Mouse (Mus musculus) CH12.LX (cell line): ENCODE measurements around the gene Clint1. TPM values are rescaled to one million over a fixed set of nuclear protein-coding genes. Genes with fewer than 3 reads are reported as not detected.

Experiments
- DNase-seq: peaks from one replicate; pipeline ENCODE4 v3.0.0-alpha.2; 2013; ENCODE audit errors: extremely low read depth
- H3K27ac ChIP-seq: 2 replicates; pipeline ENCODE4 v1.5.1; 2012; ENCODE audit warnings: low read depth, mild to moderate bottlenecking, control low read depth, moderate library complexity; ENCODE audit not compliant: insufficient read depth
- H3K27me3 ChIP-seq: replicated peaks from 2 replicates; pipeline ENCODE3; 2012; ENCODE audit warnings: inconsistent platforms
- H3K36me3 ChIP-seq, 2 experiments: replicated peaks in 1 of 2; 2 replicates each; pipeline versions ENCODE3 to v1.6.1; 2012; ENCODE audit warnings: inconsistent platforms in 1 of 2, low read length in 1 of 2, mild to moderate bottlenecking in 1 of 2, mixed read lengths in 1 of 2, moderate library complexity in 1 of 2; ENCODE audit not compliant: control insufficient read depth in 1 of 2, insufficient read depth in 1 of 2
- H3K4me1 ChIP-seq, 2 experiments: 2 replicates each; pipeline ENCODE4 v1.6.1; 2012; ENCODE audit warnings: inconsistent platforms in 1 of 2, moderate library complexity in 1 of 2; ENCODE audit not compliant: insufficient read depth in 2 of 2, control insufficient read depth in 1 of 2
- H3K4me2 ChIP-seq: 2 replicates; pipeline ENCODE4 v1.6.1; 2012; ENCODE audit warnings: low read depth, mild to moderate bottlenecking, control low read depth; ENCODE audit not compliant: poor library complexity, insufficient read depth, severe bottlenecking
- H3K4me3 ChIP-seq, 3 experiments: fragments of 150-350 bp in 1 of 3; sonication (generic) in 1 of 3; replicated peaks in 1 of 3; 2 replicates each; pipeline versions ENCODE3 to v1.5.1; 2011 to 2012; ENCODE audit warnings: low read depth in 2 of 3, low read length in 2 of 3, mild to moderate bottlenecking in 2 of 3, moderate library complexity in 2 of 3, control low read depth in 1 of 3, improper control_type of control experiment in 1 of 3, inconsistent platforms in 1 of 3, mixed read lengths in 1 of 3; ENCODE audit not compliant: poor library complexity in 1 of 3
- H3K79me2 ChIP-seq: replicated peaks from 2 replicates; pipeline ENCODE4 v1.6.1; 2012; ENCODE audit warnings: mild to moderate bottlenecking, moderate library complexity; ENCODE audit not compliant: control insufficient read depth, poor library complexity, insufficient read depth, severe bottlenecking; ENCODE audit errors: extremely low read depth
- H3K9ac ChIP-seq: 2 replicates; pipeline ENCODE4 v1.6.1; 2012; ENCODE audit warnings: low read depth, mild to moderate bottlenecking, control low read depth, moderate library complexity; ENCODE audit not compliant: insufficient read depth
- H3K9me3 ChIP-seq: replicated peaks from 2 replicates; pipeline ENCODE3; 2012; ENCODE audit warnings: low read length, inconsistent platforms, mixed read lengths
- BHLHE40 ChIP-seq: IDR thresholded peaks from 2 replicates; pipeline ENCODE4 v1.6.1; 2011; ENCODE audit warnings: mild to moderate bottlenecking, low read depth, low read length, improper control_type of control experiment
- EP300 ChIP-seq: IDR thresholded peaks from 2 replicates; pipeline ENCODE4 v1.6.1; 2011; ENCODE audit warnings: low read length, improper control_type of control experiment
- HCFC1 ChIP-seq: IDR thresholded peaks from 2 replicates; pipeline ENCODE4 v1.6.1; 2012; ENCODE audit warnings: low read depth, mild to moderate bottlenecking, inconsistent platforms, low read length, improper control_type of control experiment
- IRF4 ChIP-seq: IDR thresholded peaks from 2 replicates; pipeline ENCODE4 v1.6.1; 2014; ENCODE audit warnings: low read depth, mild to moderate bottlenecking, inconsistent platforms, low read length, improper control_type of control experiment
- JUND ChIP-seq: conservative IDR thresholded peaks from 2 replicates; pipeline ENCODE4 v1.6.1; 2011; ENCODE audit warnings: low read depth, low read length, improper control_type of control experiment
- KAT2A ChIP-seq: IDR thresholded peaks from 2 replicates; pipeline ENCODE4 v1.6.1; 2012; ENCODE audit warnings: low read length, improper control_type of control experiment, inconsistent platforms; ENCODE audit not compliant: insufficient replicate concordance
- MAZ ChIP-seq: IDR thresholded peaks from 2 replicates; pipeline ENCODE4 v1.6.1; 2012; ENCODE audit warnings: low read depth, mild to moderate bottlenecking, inconsistent platforms, low read length, improper control_type of control experiment, moderate library complexity
- NRF1 ChIP-seq: IDR thresholded peaks from 2 replicates; pipeline ENCODE4 v1.6.1; 2014; ENCODE audit warnings: low read depth, mild to moderate bottlenecking, inconsistent platforms, low read length, improper control_type of control experiment, moderate library complexity
- POLR2AphosphoS2 ChIP-seq: IDR thresholded peaks from 2 replicates; pipeline ENCODE4 v1.6.1; 2011; ENCODE audit warnings: low read depth, low read length, improper control_type of control experiment
- RCOR1 ChIP-seq: conservative IDR thresholded peaks from 2 replicates; pipeline ENCODE4 v1.6.1; 2012; ENCODE audit warnings: low read depth, mild to moderate bottlenecking, inconsistent platforms, low read length, improper control_type of control experiment
- SIN3A ChIP-seq: IDR thresholded peaks from 2 replicates; pipeline ENCODE4 v1.6.1; 2012; ENCODE audit warnings: low read length, improper control_type of control experiment, inconsistent platforms
- TCF12 ChIP-seq: IDR thresholded peaks from 2 replicates; pipeline ENCODE4 v1.6.1; 2014; ENCODE audit warnings: low read depth, mild to moderate bottlenecking, inconsistent platforms, low read length, improper control_type of control experiment
- ZC3H11A ChIP-seq: IDR thresholded peaks from 2 replicates; pipeline ENCODE4 v1.6.1; 2012; ENCODE audit warnings: low read depth, mild to moderate bottlenecking, inconsistent platforms, low read length, improper control_type of control experiment
- dilution Hi-C: fragments of 300-500 bp; cut with MboI; formaldehyde crosslinking; loops from 2 replicates; pipeline ENCODE4 v1.14.3; 2020; ENCODE audit warnings: low sequenced_read_pairs; ENCODE audit not compliant: extremely low pct_unique_long_range_greater_than_20kb, extremely low pct_ligation_motif_present
- in situ Hi-C: fragments of 300-500 bp; cut with MboI; formaldehyde crosslinking; loops from 3 replicates; pipeline ENCODE4 v1.14.3; 2019; ENCODE audit warnings: low sequenced_read_pairs, low pct_ligation_motif_present, low pct_unique_long_range_greater_than_20kb, mixed read lengths
- polyA plus RNA-seq: library from polyadenylated mRNA; unstranded; fragments of >175 nt; gene quantifications from 2 replicates; pipeline ENCODE4 v1.2.1, GENCODE M21; 2012; ENCODE audit warnings: low read depth; ENCODE audit not compliant: insufficient read length
- total RNA-seq, 2 experiments: library from RNA; depleted of rRNA; stranded (reverse); fragments of 300-350 nt in 1 of 2; fragments of >200 nt in 1 of 2; gene quantifications; 2 replicates each; pipeline ENCODE4 v1.2.3; 2012 to 2014

The Clint1 gene
- total and polyA plus RNA-seq, 3 experiments: 54.1 to 137 (median 98.5) TPM

GRCm38 (mm10) chr11:45864409-45864808, 12.6 kb downstream of the Clint1 start:
- dilution Hi-C loops (no loop called here), in situ Hi-C loops (no loop called here)
- Histone ChIP-seq H3K27me3 (no peaks in the 10 kb centered on the region), H3K9ac (no peak overlapping the region), H3K4me2 (no peak overlapping the region), H3K27ac (no peak overlapping the region), H3K4me3 (no peak overlapping the region), H3K9me3 (no peaks in the 10 kb centered on the region), H3K79me2 (peaks cover 67% of the 10 kb centered on the region), H3K4me1 (peaks cover 0 to 12% of the 10 kb centered on the region in 2 experiments; a peak in 1 of 4 replicates), H3K36me3 (peaks cover 11 to 80% of the 10 kb centered on the region in 2 experiments)
- DNase-seq: no peak
- TF ChIP-seq IRF4 (no peak), HCFC1 (no peak), TCF12 (no peak), KAT2A (no peak)

DNA sequence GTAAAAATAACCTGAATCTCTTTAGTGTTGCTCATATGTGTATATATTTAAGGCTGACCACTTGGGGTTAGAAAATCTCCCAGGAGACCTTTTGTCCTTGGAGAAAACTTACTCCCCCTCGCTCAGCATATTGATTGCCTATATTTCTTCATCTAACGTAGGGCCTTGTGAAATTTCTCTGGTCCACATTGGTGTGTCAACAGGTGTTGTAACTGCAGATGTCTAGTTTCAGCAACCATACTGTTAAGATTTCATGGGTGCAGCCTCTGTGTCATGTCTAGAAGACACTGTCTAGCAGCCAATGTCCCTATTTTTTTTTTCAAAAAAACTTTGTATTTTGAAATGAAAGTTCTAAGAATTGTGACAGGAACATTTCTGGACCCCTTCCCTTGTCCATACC, 14.0 kb downstream of the Clint1 start:
- Histone ChIP-seq H3K4me2 (no peak overlapping the region), H3K79me2 (peaks cover 62% of the 10 kb centered on the region), H3K9me3 (no peaks in the 10 kb centered on the region), H3K4me3 (no peak overlapping the region), H3K27ac (no peak overlapping the region), H3K9ac (no peak overlapping the region), H3K36me3 (peaks cover 8 to 80% of the 10 kb centered on the region in 2 experiments), H3K27me3 (no peaks in the 10 kb centered on the region), H3K4me1 (peaks cover 0 to 12% of the 10 kb centered on the region in 2 experiments; a peak in 1 of 4 replicates)
- in situ Hi-C loops (no loop called here), dilution Hi-C loops (no loop called here)
- no peak for DNase-seq
- TF ChIP-seq NRF1: no peak
- no peak for TF ChIP-seq POLR2AphosphoS2
- no peak for TF ChIP-seq ZC3H11A

DNA sequence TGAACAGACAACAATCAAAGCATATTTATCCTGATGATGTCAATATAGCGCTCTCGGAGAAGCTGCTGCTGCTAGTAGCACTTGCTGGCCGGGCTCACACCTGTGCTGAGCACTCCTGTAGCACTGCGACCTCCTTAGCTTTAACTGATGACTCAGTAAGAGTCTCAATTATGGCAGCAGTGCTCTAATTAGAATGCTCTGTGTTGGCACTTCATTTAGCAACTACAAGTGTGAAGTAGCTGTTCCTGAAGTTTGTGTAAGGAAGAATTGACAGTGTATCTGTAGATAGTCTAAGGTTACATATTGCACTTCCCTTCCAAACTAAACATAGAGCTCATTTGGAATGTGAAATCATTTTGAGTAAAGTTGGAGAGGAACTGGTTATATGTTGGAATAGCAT, 14.7 kb downstream of the Clint1 start:
- H3K36me3 ChIP-seq: peaks cover 6 to 78% of the 10 kb centered on the region in 2 experiments
- H3K9ac ChIP-seq: no peak overlapping the region
- peaks cover 0 to 11% of the 10 kb centered on the region in 2 experiments; a peak in 1 of 4 replicates for H3K4me1 ChIP-seq
- in situ Hi-C loops (no loop called here), dilution Hi-C loops (no loop called here)
- H3K27me3 ChIP-seq: no peaks in the 10 kb centered on the region
- H3K4me3 ChIP-seq: no peak overlapping the region
- peaks cover 63% of the 10 kb centered on the region for H3K79me2 ChIP-seq
- no peak for DNase-seq
- no peak overlapping the region for H3K27ac ChIP-seq
- no peak for TF ChIP-seq IRF4
- TF ChIP-seq BHLHE40: no peak
- no peak for TF ChIP-seq SIN3A
- no peak for TF ChIP-seq HCFC1
- no peak for TF ChIP-seq RCOR1
- no peak for TF ChIP-seq TCF12
- no peak for TF ChIP-seq MAZ
- TF ChIP-seq EP300: no peak
- TF ChIP-seq JUND: no peak
- H3K9me3 ChIP-seq: no peaks in the 10 kb centered on the region
- H3K4me2 ChIP-seq: no peak overlapping the region
